Mouse (Mus musculus): ENCODE results near the gene Pdxk.

Pdxk gene

GRCm38 (mm10) chr10:78418791-78419190, 46.0 kb downstream of the Pdxk start:
- 85% methylated on average over 2 of the region's 2 CpGs for WGBS

- 39% methylated on average over 5 of the region's 5 CpGs for WGBS
These were observed 46.9 kb downstream of the Pdxk start for GRCm38 (mm10) chr10:78417888-78418287.

- WGBS = 93% methylated on average over 3 of the region's 4 CpGs
These were observed 49.8 kb downstream of the Pdxk start for GRCm38 (mm10) chr10:78414936-78415335.

GRCm38 (mm10) chr10:78413152-78413520, 51.6 kb downstream of the Pdxk start:
- 30% methylated on average over 7 of the region's 7 CpGs for WGBS

- WGBS = under 1% methylated on average over 69 of the region's 70 CpGs
These were observed 52.2 kb downstream of the Pdxk start, which contains the start of gene Rrp1 for GRCm38 (mm10) chr10:78412319-78413151. TSS of gene Rrp1 (minus strand) at chr10:78413043.

GRCm38 (mm10) chr10:78411851-78412250, 52.9 kb downstream of the Pdxk start:
- WGBS = 11% methylated on average over 8 of the region's 8 CpGs

- 71% methylated on average over 9 of the region's 9 CpGs for WGBS
These were observed 55.6 kb downstream of the Pdxk start for GRCm38 (mm10) chr10:78409035-78409788.

- WGBS = 89% methylated on average over 4 of the region's 4 CpGs
These were observed 57.6 kb downstream of the Pdxk start for GRCm38 (mm10) chr10:78407132-78407531.

GRCm38 (mm10) chr10:78406152-78406551, 58.6 kb downstream of the Pdxk start:
- 85% methylated on average over 6 of the region's 6 CpGs for WGBS

GRCm38 (mm10) chr10:78402301-78402922, 62.4 kb downstream of the Pdxk start:
- 83% methylated on average over 14 of the region's 14 CpGs for WGBS

GRCm38 (mm10) chr10:78401127-78401526, 63.6 kb downstream of the Pdxk start:
- 81% methylated on average over 2 of the region's 2 CpGs for WGBS

- 42% methylated on average over 17 of the region's 17 CpGs for WGBS
These were observed 65.6 kb downstream of the Pdxk start for GRCm38 (mm10) chr10:78399090-78399657.

GRCm38 (mm10) chr10:78396625-78396885, 68.2 kb downstream of the Pdxk start:
- WGBS = 45% methylated on average over 4 of the region's 4 CpGs

GRCm38 (mm10) chr10:78395819-78396624, 68.8 kb downstream of the Pdxk start:
- WGBS = 4% methylated on average over 17 of the region's 17 CpGs

GRCm38 (mm10) chr10:78395377-78395776, 69.4 kb downstream of the Pdxk start:
- 75% methylated on average over 3 of the region's 3 CpGs for WGBS

- 5% methylated on average over 18 of the region's 18 CpGs for WGBS
These were observed 72.7 kb downstream of the Pdxk start for GRCm38 (mm10) chr10:78392072-78392471.

- WGBS = 57% methylated on average over 4 of the region's 4 CpGs
These were observed 73.7 kb downstream of the Pdxk start for GRCm38 (mm10) chr10:78390982-78391470.

GRCm38 (mm10) chr10:78388216-78388980, 76.4 kb downstream of the Pdxk start:
- 15% methylated on average over 20 of the region's 20 CpGs for WGBS

All from cerebral cortex, adult 2 months (tissue).